Mouse (Mus musculus) thymus, adult 2 months (tissue): ENCODE measurements around the gene Mrps23.

Experiments
- CTCF ChIP-seq: fragments of 200-500 bp; IDR thresholded peaks from 2 replicates; pipeline ENCODE4 v1.5.1; 2012; ENCODE audit warnings: mild to moderate bottlenecking, control low read depth, low read length, moderate library complexity, borderline replicate concordance; ENCODE audit not compliant: control insufficient read depth, poor library complexity, insufficient read depth; ENCODE audit errors: extremely low read depth
- POLR2A ChIP-seq: fragments of 200-500 bp; IDR thresholded peaks from 2 replicates; pipeline ENCODE4 v1.6.1; 2012; ENCODE audit warnings: mild to moderate bottlenecking, low read length, control low read depth, moderate library complexity; ENCODE audit not compliant: control insufficient read depth, poor library complexity, insufficient read depth; ENCODE audit errors: extremely low read depth

- TF ChIP-seq POLR2A: no peak
- TF ChIP-seq CTCF: no peak
Observed at GRCm38 (mm10) chr11:88204593-88205368, 593 bp downstream of the Mrps23 start.
